Mouse (Mus musculus) layer of hippocampus, adult 8-10 months (tissue): ENCODE measurements at regions not wholly inside any gene's neighbourhood (a gene's known extent, or its start where the extent isn't known, plus 50 kb on each side); places are given as distances from the start of the nearest gene placed in this dataset.

Source experiments
- DNase-seq, 2 experiments: peaks; one replicate each; pipeline ENCODE4 v3.0.0; 2022; ENCODE audit warnings: low spot score in 2 of 2

DNA sequence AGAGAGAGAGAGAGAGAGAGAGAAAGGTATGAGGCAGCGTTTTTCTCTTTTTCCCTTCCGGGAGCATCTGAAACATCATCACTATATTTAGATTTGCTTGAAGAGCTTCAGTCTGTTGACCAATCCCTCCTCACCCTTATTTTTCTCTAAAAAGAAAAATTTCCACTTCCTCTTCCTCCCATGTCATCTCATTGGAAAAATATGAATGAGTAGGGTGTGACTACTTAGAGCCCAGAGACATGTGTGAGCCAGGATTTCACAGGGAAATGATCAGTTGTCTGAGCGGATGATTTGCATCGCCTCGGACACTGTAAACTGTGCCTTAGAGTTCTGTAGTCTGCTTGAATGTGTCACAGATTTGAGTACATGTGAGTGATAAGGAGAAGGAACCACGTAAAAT, 111.3 kb upstream of the Ptger4 start:
- no peak for DNase-seq

DNA sequence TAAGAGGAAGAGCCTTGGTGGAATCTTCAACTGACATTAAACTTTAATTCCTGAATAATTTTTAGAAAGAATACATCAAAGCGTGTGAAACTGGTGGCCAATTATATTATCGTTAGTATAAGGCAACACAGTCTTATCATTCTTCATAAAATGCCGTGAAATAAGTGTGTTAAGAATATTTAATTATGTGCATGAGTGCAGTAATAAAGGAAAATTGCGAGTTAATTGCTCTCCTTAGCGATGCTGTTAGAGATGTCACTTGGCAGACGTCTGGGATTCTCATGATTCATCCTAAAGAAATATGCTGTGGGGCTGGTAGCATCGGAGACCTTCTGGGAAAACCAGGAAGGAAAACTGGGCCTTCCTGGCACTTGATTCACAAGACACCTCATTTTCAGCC, 110.3 kb upstream of the Ptger4 start:
- no peak for DNase-seq

DNA sequence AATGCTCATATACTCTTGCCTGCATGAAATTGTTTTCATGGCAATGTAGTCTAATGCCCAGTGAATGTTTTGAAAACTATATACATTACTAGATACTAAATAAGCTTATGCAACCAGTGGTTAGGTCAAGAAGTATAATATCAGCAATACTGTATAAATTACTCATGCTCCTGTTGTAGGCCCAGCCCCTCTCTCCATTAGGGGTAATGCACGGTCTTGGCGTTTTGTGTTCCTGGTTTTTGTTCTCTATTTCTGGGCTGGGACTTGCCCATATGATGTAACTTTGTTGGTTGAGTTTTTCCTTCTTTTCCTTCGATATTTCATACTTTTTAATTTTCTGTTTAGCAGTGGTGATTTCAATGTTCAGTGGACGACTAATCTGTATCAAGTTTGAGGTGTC, 104.9 kb upstream of the Ptger4 start:
- DNase-seq = no peak

DNA sequence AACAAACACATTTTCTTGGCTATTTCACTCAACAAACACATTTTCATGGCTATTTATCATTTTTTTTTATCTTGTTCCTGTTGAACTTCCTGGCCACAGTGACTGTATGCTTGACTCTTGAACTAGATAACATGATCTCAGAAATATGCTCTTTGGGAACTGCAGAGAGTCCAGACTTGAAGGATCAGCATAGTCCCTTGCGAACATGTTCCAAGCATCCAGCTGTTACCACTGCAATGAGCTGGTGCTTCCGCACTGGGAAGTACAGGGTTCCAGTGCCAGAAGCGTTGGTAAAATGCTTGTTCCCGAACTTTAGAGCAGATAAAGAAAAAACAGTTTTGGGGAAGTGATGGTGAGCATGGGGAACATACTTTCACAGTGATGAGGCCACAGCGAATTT, 103.7 kb upstream of the Ptger4 start:
- no peak for DNase-seq

DNA sequence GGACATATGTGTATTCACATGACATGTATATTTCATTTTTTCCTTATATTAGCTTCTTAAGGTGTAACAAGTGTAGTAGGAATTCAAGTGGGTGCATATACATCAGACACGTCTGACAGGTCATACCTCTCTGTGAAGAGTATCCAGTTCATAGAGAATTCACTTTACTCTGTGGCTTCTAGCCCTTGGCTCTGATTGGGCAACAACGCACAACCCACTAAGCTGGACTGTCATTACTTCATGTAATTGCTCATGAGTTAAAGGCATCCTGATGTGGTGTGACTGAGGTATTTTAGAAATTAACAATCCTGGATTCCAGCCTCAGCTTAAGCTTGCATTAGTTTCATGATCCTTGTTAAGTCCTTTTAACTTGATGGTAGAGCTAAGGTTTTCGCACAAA, 103.0 kb upstream of the Ptger4 start:
- DNase-seq = no peak

DNA sequence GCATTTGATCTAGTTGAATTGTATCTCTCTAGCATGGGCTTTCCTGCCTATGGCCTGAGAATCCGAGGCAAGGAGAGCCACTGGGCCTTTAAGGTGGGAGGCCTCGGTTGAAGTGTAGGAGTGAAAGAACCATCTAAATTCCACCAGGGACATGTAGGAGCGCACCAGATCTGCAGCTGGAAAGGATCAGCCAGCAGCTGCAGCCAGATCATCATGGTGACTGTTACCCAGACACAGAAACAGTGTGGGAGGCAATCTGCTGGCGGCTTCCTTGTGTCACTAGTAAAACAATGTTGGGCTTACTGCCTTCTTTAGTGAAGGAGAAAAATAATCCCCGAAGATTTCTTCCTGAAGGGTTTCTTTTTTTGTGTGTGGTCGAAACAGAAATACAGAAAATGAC, 99.8 kb upstream of the Ptger4 start:
- peak in 1 of 2 experiments; percentile 6 for DNase-seq

DNA sequence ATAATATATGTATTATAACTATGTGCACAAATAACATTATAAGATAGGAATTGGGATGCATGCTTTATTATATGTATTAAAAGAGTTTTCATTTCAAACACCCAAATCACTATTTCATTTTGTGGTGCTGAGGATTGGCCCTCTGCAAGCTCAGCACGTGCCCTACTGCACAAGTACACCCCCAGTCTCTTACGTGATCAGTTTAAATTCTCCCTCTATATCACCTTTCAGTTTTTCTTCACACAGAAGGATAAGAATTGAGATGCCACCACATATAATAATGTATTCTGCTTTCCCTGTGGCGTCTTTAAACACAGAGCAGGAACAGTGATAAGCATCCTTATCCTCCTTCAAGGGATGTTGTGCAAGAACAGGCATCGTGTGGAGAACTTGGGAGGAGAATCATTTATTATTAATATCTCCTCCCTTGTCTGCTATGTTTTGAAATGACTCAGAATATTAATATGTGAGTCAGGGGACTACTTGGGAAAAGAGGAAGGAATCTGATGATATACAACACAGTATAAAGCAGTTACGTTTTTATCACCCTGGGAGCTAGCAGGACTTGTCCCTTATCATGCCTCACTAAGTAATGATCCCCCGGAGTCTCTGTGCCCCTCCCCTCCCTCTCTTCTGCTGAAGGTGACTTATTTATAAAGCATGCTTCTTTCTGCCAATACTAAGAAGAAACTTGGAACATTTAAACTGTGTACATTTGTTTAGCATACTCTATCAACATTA, 91.7 kb upstream of the Ptger4 start:
- no peak for DNase-seq

DNA sequence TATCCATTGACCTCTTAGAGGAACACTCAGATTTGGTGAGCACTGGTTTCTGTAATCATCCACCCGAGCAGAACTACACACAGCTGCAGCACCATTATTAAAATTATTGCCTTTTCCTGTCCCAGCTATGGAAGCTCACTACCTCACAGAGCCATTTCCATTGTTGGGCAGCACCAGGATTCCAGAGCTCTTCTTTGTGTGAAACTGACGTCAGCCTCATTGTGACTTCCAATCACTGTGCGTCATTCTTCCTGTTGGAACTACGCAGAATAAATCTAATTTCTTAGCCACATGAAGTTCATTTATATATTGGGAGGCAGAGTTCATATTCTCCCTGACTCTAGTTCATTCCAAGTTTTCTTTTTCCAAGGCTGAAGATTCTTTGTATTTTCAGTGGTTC, 83.0 kb upstream of the Ptger4 start:
- DNase-seq = no peak

DNA sequence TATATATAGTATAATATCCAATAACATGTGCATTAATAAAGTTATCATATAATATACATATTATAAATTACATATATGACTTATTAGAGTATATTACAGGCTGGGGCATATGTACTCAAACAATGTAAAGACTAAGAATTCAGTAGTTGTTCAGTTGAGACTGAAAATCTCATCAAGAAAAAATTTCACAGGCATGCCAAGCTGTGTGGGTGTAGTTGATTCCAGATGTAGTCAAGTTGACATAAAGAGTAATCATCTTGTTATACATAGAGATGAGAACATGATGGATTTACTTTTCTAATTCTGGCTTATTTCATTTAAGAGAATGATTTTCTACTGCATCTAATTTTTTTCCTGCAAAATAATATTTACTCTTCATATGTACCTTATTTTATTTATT, 77.7 kb upstream of the Ptger4 start:
- no peak for DNase-seq

DNA sequence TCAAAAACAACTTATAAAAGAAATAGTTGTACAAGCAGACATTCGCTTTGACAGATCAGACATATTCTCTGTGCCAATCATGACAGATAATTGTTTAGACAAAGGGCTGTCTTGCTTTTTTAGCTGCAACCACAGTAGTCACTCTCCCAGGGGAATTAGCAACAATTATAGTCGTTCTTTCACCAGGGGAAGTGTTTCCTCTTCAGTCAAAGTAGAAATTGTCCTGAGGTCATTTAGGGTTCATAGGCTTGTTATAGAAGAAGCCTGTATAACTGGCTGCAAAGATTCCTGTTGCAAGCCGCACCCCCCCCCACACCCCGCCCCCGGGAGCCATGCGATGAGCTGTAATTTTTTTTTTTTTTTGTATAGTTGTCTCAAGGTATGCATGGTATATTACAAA, 68.2 kb upstream of the Ptger4 start:
- no peak for DNase-seq

DNA sequence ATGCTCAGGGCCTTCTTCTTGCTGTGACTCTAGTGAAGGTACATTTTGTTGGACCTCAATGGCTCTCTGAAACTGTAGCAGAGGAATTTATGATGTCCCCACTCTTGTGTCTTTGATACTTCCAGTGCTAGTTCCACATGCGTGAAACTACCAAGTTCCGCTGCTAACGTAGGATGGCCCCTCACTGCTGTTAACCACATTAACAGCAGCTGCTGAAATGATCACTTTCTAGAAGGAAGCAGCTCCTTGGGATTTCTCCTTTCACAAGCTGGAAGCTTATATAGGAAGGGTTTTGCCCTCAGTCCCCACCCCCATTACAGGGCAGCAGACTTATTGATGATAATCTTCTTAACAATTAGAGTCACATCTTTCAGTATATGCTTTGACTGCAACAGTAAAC, 66.0 kb upstream of the Ptger4 start:
- no peak for DNase-seq

DNA sequence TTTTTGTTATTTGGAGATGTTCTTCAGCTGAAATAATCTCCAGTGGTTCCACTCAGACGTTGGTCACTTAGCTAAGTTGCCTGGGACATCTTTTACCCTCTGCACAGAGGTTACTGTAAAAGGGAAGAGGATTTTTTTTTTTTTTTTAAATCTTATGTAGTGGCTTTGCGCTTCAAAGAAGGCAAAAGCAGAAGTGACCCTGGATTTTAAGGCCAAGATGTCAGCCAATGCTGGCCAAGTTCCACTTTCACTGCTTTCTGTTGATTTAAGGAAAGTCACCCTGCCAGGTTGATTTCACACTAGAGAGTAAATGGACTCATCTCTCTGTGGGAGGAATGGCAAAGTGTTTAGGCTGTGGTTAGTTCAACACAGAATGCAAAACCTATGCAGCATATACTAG, 58.4 kb upstream of the Ptger4 start:
- DNase-seq = no peak

DNA sequence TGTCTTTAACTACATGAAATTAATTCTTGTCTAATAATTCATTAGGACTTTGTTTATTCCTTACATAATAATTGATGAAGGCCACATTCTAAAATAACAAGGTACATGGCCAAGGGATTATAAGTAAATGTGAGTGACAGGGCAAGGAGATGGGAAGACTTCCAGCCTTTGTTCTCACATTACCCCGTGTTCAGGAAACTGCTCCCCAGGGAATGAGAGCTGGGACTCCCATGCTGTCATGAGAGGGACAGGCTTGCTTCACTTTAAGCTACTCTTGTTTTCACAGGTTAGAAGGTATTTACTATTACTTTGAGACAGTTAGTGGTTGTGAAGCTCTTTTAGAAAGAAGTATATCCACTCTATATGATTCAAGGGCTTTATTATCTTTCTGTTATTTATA, 55.8 kb upstream of the Ptger4 start:
- DNase-seq = no peak

DNA sequence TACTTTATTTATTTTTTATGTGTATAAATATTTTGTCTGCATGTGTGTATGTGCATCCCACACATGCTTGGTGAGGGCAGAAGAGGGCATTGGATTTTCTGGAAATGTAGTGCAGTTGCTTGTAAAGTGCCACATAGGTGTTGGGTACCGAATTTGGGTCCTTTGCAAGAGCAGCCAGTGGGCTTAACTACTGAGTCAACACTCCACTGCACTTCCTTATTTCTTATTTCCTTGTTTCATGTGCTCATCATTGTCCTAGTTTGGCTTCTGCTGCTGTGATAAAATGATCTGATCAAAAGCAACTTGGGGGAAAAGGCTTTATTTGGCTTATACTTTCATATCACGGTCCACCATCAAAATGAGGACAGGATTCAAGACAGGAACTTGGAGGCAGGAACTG, 53.0 kb upstream of the Ptger4 start:
- no peak for DNase-seq
